Mouse (Mus musculus) embryonic fibroblast, embryonic 13.5 days (primary cell): ENCODE results near the gene Kansl2.

Source experiments
- CTCF ChIP-seq: IDR thresholded peaks from 2 replicates; pipeline ENCODE4 v1.5.1; 2011; ENCODE audit warnings: mild to moderate bottlenecking, control low read depth, low read length, moderate library complexity, borderline replicate concordance; ENCODE audit not compliant: insufficient read depth
- POLR2A ChIP-seq: IDR thresholded peaks from 2 replicates; pipeline ENCODE4 v1.6.1; 2011; ENCODE audit warnings: low read depth, mild to moderate bottlenecking, control low read depth, low read length, moderate library complexity

GRCm38 (mm10) chr15:98566973-98567277 lies 32.9 kb upstream of the Kansl2 start:
- TF ChIP-seq POLR2A (no peak), CTCF (no peak)
